Mouse (Mus musculus): ENCODE measurements at regions not wholly inside any gene's neighbourhood (a gene's known extent, or its start where the extent isn't known, plus 50 kb on each side); places are given as distances from the start of the nearest gene placed in this dataset.

DNA sequence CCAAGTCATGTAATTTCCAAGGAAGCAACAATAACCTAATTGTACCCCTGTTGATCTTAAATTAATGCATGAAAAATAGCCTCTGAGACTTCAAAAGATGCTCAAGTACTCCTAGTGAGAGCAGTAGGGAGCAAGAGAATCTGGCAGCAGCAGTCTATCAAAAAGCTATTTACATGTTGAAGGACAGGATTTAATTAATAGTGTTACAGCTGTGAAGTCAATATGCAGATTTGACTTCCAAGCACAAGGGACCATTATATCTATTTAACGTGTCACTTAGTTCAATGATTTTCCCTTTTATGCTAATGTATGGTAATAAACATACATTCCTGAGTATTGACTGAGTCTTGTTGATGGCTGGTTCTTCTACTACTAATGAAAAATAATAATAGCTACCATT lies 590.0 kb downstream of the Prdm13 start:
- no peak for DNase-seq (ENCODE audit: low spot score in 2 of 2)
- intact Hi-C loops (cut with DNase I), result no loop called here

DNA sequence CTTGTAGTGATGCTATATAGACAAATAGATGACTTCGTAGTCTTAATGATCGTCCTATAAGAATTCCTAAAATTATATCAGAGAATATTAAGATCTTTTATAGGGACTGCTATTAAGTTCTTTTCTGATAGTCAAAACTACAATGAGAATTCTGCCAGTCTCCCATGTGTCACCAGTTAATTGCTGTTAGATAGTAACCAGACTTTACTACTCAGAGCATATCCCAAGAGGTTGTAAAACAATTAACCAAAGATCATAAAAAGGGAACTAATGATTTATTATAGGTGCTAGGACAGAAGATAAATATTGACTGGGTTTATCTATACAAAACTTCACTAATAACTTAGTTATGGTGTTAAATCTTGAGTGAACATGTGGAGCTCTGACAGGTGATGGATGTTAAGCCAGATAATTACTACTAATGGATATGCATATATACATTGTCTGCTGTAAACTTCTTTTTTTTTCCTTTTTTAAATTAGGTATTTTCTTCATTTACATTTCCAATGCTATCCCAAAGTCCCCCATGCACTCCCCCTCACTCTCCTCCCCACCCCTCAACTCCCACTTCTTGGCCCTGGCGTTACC lies 615.5 kb downstream of the Prdm13 start:
- intact Hi-C loops (cut with DNase I), result no loop called here
- DNase-seq (ENCODE audit: low spot score in 2 of 2), result no peak

Measured in left cerebral cortex, postnatal 25 days (tissue).